Mouse (Mus musculus) lung, postnatal 14 days (tissue): ENCODE measurements around the gene Inpp4b.

ENCODE experiments used
- DNase-seq: peaks from one replicate; pipeline ENCODE4 v3.0.0; 2021

Gene Inpp4b

DNA sequence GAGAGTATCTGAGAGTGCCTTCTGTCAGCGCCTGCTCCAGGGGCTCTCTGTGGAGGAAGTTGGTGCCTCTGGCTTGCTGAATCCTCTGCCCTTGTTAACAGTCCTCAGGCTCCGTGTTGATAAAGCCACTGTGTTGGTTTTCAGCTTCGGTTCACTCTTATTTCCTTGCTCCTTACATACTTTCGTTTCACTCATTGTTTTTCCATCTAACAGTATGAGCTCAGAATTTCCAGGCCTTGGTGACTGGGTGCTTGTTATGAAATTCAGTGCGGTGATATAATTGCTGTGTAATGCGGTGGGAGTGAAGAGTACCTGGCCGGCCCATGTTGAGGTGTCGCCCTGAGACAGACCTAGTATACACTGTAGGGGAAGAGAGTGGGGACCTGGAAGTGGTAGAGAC lies 512.2 kb downstream of the Inpp4b start:
- DNase-seq, result no peak

DNA sequence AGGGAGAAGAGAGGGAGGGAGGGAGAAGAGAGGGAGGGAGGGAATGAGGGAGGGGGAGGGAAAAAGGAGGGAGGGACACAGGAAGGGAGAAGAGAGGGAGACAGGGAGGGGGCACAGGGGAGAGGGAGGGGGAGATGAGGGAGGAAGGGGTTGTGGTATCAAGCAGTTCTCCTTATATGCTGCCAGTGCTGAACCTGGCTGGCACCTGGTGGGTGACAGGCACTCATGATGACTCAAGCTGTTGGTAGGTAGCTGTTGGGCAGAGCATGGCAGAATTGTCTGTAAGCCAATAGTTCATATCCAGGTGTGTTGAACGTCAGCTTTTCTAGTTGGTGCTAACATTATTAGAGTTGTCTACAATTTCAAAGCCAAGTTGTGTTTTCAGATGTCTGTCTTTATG lies 512.7 kb downstream of the Inpp4b start:
- DNase-seq, result no peak

DNA sequence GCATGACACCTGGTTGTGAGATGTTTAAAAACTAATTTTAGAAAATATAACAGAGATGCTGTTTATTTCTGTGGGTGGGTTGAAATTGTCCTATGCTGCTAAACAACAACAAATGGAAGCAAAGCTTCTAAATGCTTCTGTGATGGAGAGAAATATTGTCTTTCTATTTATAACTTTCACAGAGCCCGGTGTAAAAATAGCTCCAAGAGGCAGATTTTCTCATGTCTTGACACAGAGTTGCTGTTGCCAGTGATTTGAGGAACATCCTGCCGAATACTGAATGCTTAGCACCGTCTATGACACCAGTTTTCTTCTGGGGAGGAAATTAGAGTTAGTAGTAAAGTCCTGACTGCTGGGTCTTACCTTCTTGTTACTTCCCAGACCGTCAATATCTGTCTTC lies 513.8 kb downstream of the Inpp4b start:
- DNase-seq, result no peak

DNA sequence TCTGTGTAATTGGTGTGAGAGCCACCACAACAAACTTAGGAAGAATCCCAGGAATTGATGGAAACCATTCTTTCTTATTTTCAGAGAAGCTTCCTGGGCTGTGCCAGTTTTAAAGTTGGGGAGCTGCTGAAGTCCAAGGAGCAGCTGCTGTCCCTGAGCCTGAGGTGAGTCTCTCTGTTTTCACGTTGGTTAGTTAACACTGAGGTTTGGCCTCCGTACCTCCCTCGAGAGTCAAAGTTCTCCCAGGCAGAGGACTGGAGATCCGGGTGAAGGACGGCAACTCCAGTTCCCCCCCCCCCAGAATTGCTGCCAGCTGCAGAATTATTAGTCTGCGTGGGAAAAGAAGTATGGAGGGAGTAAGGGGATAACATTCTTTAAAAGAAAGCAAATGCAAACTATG lies 514.3 kb downstream of the Inpp4b start:
- no peak for DNase-seq

DNA sequence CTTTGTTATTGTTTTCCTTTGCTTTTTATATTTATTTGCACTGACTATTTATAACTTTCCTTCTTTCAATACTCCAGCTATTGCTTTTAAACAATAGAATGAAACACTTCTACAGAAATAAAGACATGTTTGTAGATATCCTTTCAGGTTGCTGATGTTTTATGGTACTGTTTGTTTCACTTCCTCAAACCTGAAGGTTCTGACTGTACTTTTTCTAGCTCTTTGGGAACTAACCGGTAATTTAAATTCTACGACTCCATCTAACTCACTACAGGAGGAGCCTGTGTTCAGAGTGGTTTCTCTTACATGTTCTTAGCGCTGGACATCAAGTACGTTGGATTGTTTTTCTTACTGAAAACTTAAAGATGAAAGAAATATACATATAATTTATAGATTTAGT lies 516.0 kb downstream of the Inpp4b start:
- no peak for DNase-seq

DNA sequence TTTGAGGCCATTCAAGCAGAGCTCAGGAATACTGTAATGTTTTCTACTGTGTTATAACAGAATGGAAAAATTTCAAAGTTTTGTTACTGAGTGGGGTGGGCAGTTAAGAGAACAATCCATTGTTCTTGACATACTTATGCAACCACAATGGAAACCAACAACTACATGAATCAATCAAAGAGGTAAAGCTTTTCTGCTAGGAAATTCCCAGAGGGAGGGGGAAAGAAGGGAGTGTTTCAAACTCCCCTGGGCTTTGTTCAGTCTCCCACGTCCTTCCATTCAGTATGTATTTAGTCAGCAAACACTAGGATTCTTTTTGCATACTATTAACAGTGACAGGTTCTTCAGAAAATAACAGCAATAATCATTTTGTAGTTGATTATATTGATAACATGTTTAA lies 517.4 kb downstream of the Inpp4b start:
- no peak for DNase-seq

DNA sequence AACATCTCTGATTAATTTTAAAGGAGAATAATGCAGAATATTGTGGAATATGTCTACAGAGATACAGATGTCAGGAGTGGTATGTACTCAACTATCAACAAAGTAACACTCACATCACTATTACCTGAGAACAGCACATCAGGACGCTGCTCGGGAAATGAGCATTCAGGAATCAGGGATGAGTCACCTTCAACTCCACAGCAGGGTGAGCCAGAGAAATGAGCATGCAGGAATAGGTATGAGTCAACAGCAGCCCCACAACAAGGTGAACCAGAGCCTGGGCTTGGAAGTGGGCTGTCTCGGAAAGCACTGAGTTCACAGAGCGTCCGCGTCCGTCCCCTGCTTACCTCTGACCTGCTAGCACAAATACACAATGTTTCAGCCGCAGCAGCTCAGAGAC lies 519.0 kb downstream of the Inpp4b start:
- no peak for DNase-seq

DNA sequence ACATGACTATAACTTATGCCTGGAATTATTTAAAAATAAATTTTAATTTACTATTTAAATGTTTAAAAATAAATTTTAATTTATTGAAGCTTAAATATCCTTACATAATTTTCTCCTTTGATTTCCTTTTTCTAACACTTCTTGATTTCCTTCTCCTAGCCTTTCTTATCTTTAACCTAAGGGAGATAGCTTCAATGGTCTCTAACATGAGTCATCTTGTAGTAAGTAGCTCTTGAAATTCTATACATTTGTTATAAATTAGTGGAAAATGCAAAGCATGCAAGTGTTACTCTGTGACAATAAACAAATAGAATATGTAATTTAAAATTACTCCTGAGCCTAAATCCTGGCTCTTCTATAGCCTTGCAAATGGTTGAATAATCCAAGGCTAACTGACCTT lies 520.4 kb downstream of the Inpp4b start:
- DNase-seq, result no peak

DNA sequence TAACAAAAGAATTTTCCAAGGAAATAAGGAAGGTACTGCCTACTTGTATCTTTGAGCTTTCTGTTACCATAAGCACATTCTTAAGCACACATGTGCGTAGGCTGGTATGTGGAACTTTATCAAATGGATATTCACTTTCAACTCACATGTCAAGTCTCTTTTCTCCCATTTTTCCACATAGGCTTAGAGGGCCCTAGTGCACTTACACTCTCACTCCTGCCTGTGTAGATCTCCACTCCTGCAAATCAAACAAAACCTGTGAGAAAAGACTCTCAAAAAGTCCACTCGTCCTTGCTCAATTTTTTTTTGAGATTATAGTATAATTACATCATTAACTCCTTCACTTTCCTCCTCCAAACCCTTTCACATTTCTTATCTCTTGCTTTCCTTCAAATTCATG lies 522.0 kb downstream of the Inpp4b start:
- DNase-seq, result no peak

DNA sequence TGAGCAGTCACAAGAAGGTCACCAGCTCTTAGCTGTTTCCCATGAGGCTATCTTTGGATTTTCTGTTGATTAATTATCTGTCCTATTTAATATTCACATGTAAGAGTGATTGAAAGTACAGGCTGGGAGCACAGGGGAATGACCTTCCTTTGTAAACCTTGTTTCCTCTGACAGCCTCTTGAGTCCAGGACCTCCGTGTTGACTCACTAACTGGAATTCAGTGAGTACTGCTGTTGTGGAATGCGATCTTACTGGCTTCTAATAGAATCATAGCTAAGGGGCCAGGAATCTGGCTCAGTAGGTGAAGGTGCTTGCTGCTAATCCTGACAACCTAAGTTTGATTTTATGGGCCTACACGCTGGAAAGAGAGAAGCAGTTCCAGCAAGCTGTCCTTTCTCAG lies 523.3 kb downstream of the Inpp4b start:
- peak; percentile 13 for DNase-seq

DNA sequence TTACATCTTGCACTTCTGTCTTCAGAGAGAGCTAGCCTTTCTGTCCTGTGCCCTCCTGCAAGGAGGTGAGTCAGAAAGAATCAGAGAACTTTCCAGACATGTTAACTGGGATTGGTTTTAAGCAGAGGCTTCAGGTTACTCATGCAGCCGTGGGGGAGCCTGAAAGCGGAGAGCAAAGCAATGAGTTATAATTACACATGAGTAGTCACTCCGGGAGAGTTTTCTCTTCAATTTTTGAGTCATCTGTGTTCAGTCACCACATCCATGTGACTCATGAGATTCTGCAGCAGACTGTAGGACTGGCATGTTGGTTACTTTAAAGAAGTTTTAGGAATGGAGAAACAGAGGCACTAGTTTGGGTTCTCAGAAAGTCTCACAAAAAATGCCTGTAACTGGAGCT lies 524.7 kb downstream of the Inpp4b start:
- no peak for DNase-seq

DNA sequence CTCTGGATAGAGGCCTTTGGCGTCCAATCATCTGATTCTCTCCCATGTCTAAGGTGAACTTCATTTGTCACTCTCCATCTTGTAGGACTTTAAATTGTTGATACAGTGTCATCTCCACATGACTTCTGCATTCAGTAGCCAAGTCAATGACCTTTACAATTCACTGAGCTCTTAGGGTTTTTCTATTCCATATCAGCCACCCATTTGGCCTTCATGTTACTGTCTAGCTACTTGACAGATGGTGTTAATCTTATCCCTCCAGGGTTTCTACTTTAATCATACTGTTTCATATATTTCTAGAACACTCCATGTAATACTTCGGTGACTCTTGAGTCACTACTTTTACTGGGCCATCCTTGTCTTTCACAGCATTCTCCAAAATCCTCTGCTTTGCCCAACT lies 528.1 kb downstream of the Inpp4b start:
- no peak for DNase-seq

DNA sequence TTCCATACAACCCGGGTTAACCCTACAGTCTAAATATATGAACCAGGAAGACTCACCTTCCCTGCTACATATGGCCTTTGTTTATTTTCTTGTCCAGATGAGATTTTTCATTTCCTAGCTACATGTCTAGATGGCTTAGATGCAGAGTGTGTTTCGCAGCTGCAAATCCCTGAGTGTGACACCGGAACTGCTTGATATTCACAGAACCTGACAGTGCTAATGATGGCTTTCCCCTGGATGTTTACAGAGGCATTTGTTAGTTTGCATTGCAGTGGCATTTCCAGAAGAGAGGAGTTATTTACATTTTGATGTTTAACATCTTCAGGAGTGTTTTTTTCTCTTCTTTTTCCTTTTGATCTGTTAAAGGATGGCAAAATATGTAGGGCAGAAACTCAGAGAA lies 537.7 kb downstream of the Inpp4b start:
- DNase-seq, result no peak

DNA sequence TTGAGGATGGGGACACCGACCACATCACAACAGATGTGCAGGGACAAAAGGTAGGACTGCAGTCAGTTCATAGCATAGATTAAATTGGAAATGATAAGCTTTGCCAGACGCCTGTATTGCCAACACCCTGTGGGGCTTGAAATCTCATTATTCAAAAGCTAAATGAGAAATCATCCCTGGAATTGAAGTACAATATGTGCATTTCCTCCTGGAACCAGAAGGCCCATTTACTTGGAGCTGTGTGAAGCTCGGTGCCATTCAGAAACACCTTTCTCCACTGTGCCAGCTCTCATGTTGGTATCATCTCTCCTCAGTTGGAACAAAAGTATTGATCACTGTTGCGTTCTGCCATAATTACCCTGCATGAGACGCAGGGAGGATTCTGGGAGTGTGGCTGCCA lies 541.8 kb downstream of the Inpp4b start:
- no peak for DNase-seq

DNA sequence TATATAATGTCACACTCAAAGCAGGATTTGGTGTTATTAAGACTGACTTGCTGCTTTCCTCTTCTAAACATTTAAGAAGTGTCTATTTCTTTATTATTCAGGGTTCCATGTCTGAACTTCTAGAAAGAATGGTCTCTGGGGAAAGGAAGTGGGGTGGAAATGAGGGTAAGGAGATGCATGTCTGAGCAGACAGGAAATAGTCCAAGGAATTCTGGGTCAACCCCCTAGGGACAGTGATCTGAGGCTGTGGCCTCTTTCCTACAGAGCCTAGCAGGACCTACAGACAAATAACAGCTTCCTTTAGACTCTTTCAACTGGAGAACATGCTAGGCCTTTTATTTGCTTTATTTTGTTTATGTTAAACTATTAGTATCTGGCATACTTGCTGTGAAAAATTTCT lies 546.5 kb downstream of the Inpp4b start:
- no peak for DNase-seq

DNA sequence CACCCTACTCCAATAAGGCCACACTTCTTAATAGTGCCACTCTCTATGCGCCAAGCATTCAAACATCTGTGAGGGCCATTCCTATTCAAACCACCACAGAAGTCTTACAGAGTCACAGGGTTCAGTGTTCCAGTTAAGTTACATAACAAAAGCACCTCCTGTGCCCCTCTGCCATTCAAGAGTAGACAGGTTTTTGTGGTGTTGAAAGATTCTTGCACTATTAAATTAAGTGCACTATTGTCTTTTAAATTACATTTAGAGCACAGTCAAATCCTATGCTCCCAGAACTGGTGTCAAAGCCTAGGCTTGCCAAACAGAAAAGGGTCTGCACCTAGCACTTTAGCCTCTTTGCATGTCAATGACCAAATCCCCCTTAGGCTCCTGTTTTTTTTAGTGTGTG lies 550.9 kb downstream of the Inpp4b start:
- DNase-seq, result no peak

DNA sequence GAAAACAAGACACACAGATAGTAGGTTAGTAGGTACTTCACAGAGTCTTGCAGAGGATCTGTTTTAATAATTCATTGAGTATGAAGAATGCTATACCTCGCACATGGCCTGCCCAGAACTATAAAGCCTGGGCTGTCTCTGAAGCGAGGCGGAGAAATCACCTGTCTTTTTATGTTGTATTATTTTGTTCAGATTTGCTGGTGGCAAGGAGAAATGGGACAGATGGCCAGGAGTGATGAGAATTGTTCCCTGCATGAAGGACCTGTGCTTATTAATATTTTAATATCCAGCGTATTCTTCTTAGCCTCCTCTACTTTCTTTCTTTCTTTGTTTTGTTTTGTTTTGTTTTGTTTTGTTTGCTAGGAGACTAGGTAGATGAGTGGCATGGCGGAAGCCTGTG lies 604.5 kb downstream of the Inpp4b start:
- no peak for DNase-seq

DNA sequence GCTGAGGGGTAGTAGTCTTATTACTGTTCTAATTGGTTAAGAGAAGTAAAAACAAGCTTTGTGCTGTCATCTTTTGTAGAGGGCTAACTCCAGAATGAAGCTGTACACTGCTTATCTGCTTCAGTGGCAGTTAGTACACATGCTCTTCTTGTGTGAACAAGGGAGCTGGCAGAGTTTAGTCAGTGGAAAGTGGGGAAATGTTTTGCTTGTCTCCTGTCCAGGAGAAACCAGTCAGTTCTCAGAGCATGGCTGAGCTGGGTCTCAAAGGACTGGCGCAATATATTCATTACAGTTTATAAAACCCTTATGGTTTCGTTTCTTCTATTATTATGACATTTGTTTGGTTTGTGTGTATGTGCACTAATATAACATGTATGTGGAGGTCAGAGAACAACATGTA lies 610.7 kb downstream of the Inpp4b start:
- DNase-seq, result no peak

DNA sequence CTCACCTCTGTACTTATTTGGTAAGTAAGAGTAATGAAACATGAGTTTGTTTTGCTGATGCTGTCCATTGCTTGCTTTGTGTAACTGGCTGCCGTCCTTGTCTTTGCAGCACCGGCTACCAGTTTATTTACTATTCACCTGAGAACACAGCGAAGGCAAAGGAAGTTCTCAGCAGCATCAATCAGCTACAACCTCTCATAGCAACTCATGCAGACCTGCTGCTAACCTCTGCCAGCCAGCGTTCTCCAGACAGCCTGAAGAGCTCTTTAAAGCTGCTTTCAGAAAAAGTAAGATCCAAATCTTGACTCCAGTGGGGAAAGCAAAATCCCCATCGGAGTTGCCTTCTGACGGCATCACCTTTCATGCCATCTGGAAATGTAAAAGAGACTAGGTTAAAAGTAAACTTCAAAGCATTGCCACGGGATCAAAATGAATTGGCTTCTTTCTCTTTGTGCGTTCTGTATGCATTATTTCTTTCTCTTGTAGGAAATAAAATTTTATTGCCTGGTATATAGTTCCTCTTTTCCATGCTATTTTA lies 642.8 kb downstream of the Inpp4b start:
- peak; percentile 1 for DNase-seq

DNA sequence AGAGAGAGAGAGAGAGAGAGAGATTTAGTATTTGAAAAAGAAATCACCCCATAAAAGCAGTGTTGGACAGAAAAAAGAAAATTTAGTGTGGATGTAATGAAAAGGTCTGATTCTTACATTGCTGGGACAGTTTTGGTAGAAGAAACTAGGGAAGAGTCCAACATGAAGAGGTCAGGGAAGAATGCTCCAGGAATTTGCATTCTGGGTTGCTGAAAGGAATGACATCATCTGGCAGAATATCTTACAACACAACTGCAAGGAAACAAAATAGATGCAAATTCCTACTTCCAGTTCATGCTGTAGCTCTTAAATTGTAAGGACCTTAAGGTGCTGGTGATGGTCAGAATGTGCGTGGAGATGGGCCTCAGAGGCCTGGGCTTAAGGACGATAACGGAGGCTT lies 650.6 kb downstream of the Inpp4b start:
- DNase-seq, result no peak

DNA sequence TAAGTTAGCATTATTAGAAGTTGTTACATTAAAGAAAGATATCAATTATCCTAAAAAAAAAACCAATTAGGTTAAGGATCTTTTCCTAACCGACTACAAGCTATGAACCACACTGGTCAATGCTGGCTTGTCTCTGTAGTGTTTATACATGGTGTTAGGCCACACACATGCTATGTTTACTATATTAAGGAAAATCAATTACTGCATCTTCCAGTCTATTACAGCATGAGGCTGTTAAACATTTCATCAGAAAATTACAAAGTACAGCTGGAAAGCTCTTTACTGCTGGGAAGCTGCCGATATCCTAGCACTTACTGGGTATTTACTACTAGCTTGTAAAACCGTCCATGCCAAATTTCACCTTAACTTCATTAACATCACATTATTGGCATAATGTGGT lies 653.9 kb downstream of the Inpp4b start:
- no peak for DNase-seq

DNA sequence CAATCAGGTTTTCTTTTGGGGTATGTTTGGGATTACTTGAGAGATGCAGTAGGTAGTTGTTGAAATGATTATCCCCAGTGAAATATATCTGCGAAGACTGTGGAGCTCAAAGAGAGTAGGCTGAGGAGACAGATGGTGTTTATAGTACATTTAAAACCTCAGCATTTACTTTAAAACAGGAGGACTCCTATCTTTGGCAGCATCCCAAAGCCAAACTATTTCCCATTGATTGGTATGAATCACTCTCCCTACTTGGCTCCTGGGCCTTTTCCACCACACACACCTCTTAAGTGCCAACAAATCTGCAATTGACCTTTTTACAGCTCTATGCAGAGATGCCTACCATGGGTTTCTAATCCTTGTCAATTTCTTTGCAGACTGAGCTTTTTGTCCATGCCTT lies 654.5 kb downstream of the Inpp4b start:
- no peak for DNase-seq

DNA sequence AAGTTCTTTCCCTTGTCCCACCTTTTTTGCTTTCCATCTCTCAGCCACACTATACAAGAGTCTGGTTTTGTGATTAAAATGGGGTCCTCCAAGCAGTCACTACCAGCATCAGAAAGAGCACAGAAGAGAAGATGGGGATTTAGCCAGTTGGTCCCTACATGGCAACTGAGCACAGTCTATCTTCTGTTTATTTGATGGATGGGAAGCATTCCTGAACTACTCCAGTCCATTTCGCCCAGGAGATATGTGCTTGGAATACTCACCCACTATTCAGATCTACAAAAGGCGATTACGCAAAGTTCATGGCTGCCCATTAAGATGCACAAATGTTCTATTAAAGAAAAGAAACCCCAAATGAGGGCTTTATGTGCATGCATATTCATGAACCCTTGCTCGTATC lies 661.8 kb downstream of the Inpp4b start:
- no peak for DNase-seq

DNA sequence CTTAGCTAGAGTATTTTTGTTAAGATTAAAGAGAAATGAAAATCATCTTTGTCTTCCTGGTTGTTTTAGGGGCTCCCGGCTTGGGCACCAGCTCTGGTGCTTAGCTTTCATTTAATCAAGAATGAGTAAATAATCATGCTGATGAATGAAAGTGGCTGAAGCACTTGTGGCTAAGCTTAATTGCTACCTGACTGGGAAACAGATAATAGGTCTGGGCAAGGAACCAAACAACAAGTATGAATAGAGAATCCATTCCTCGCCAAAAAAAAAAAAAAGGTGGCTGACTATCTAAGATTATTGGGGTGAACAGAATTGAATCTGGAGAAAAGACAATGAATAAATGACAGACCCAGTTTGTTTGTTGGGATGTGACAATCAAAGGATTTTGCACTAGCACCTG lies 663.1 kb downstream of the Inpp4b start:
- no peak for DNase-seq

DNA sequence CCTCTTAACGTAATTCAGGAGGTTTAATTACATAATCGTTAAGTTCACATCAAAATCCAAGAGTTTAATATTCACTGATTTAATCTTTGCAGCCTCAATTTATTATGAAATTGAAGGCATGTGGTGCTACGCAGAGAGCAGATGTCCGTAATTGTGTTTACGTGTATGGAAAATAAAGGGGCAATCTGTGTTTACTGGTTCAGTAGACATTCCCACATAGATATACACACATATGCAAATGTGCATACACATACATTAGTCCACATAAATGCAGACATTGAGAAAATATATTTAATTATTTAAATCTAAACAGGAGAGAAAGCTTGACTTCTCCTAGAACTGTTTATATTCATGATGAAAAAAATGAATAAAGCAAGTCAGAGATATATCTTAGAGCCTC lies 675.4 kb downstream of the Inpp4b start:
- DNase-seq, result no peak

DNA sequence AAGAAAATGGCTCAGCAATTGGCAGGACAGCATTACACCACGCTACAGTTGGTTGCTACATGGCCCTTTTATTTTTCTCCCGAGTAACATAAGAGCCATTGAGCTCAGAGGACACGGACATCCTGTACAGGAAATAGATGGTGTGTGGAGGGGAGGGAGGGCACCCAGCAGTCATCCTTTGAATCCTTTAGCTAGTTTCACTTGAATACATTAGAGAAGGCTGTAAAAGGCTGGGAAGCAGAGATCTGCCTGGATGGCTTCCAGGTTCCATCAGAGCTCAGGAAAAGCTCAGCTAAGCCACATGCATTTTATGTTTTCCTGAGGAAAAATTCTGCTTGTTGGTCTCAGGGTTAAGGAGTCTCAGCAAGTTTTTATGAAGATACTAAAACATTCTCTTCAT lies 685.0 kb downstream of the Inpp4b start:
- DNase-seq, result peak; percentile 20
